ENCODE assay signal across 1 mouse cellular context in the genomic region with DNA sequence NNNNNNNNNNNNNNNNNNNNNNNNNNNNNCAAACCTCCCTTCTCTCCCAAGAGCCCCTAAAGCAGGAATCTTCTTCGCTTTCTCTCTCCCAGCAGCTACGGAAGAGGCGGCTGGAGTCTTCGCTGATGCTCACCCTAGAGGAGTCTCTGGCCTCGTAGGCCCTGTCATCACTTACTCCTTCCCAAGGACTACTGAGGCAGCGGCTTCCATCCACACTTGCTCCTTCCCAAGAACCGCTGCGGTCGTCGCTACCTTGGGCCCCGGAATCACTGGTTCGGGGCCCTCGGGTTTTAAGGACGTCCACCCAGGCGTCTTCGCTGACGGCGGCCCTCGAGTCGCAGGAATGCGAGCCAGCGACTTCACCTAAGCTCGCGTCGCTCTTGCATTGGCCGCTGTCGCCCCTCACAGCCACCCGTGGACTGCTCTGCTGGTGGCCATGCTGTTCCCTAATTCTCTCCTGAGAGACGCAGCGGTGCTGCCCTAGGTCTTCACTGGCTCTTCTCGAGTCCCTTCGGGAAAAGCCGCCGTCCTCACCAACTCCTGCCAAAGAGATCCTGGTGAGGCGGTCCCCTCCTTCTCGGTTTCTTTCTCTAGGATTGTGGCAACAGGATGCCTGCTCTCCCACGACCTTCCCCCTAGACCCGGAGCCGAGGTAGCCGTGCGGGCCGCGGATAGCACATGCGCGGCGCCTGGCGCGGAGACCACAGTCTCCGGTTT.
TF ChIP-seq lines count a peak whose summit lies in the region.

No protein-coding gene starts in this region.

TF ChIP-seq in CH12.LX, 34 proteins besides CTCF, POLR2A, EP300 and RAD21 (continued from another document):
- TF ChIP-seq USF1 (IDR thresholded peaks at IDR 0.05; ENCODE audit: low read depth, low read length) (no peak), ELF1 (IDR thresholded peaks at IDR 0.05; ENCODE audit: low read depth, low read length) (no peak)
